Mouse (Mus musculus) thymus, postnatal 25 days (tissue): ENCODE data around the gene Olfr49.
A peak's percentile ranks its signal among the peaks of the same experiment; 100 is the strongest.

ENCODE experiments used
- DNase-seq: peaks from one replicate; pipeline ENCODE4 v3.0.0; 2022

Olfr49 gene

GRCm38 (mm10) chr14:54260196-54260595 is 24.5 kb downstream of the Olfr49 start:
- no peak for DNase-seq

- no peak for DNase-seq
Observed at GRCm38 (mm10) chr14:54259722-54260085, 25.0 kb downstream of the Olfr49 start.

- peak; percentile 79 for DNase-seq
Observed at GRCm38 (mm10) chr14:54259003-54259721, 25.6 kb downstream of the Olfr49 start.

- no peak for DNase-seq
Observed at GRCm38 (mm10) chr14:54258131-54258670, 26.5 kb downstream of the Olfr49 start.

DNA sequence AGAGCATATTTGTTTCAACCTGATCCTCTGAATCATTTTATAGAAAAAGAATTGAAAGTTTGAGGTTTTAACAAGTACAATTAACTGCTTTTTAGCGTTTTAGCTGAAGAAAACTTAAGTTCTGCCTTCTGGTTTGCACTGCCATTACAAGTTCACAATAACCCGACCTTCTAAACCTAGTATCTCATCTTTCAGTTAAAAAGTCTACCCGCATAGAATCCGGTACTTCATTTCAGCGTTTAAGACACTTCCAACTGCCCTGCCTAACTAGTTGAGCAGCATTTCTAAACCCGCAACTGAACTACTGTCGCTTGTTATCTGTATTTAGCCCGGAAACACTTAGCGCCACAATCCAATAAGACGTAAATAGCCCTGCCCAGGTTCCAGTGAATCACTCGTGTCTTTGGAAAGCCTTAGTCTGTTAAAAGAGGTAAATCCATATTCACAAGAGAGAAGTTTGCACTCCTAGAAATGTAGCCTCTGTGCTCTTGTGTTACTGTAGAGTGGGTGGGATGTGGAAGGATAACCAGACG is 30.0 kb downstream of the Olfr49 start:
- no peak for DNase-seq

DNA sequence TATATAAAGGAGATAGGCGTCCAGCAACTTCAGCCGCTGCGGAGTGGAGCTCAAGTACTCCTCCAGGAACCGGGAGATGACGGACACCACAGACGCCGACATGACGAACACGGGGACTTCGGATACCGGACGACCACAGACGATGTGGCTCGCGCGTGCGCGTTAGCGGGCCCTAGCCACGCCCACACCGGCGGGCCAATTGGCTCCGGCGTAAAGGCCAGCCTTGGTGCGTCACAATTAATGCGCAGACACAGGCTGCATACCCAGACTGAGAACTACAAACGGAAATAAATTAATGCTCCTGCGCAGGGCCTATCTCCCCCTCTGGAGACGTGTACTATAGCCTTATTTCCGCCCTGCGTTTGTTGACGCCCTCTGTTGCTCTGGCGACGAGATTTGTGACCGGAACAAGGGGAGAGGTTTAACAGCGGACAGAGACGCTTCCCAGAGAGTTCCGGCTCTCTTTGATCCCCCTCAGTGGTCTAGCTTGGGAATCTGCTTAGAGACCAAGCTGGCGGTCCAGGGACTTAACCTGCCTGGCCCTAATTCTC is 30.9 kb downstream of the Olfr49 start, which contains the start of the genes Dad1 and Abhd4:
TSS of gene Dad1 (minus strand) at position 364 of the 551 bp plus-strand sequence.
TSS of gene Abhd4 (plus strand) at position 448 of the 551 bp plus-strand sequence.
- DNase-seq, result peak; percentile 95

- no peak for DNase-seq
Observed at GRCm38 (mm10) chr14:54250122-54250521, 34.6 kb downstream of the Olfr49 start.

GRCm38 (mm10) chr14:54249326-54249725 is 35.4 kb downstream of the Olfr49 start:
- DNase-seq, result no peak

DNA sequence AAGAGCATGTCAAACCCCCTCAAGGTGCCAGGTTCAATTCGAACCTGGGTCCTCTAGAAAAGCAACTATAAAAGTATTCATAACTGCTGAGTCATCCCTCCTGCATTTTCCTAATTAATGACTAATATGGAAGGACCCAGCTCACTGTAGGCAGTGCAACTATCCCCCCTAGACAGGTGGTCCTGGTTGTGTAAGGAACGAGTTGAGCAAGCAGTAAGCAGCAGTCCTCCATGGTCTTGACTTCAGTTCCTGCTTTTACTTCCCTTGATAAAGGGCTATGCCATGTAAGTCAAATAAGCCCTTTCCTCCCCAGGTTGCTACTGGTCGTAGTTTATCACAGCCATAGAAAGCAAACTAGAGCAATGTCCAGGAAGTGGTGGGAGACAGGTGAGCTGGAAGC is 38.5 kb downstream of the Olfr49 start:
- no peak for DNase-seq

- no peak for DNase-seq
Observed at GRCm38 (mm10) chr14:54244183-54244582, 40.6 kb downstream of the Olfr49 start.

DNA sequence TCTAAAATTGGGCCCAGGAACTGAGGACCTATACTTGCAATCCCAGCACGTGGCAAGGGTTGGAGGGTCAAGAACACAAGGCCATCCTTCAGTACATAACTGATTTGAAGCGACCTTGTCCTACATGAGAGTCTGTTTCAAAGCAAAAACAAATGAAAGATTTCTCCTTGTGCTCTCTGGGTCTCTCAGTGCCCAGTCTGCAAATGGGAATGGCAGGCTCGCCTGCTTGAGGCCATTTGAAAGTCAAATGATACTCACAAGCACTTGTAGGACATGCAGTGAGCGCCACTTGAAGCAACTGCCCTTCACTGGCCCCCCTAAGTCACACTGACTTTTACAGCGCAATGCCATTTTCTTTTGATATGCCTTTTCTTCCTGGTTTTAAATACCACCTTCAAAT is 44.2 kb downstream of the Olfr49 start:
- no peak for DNase-seq

DNA sequence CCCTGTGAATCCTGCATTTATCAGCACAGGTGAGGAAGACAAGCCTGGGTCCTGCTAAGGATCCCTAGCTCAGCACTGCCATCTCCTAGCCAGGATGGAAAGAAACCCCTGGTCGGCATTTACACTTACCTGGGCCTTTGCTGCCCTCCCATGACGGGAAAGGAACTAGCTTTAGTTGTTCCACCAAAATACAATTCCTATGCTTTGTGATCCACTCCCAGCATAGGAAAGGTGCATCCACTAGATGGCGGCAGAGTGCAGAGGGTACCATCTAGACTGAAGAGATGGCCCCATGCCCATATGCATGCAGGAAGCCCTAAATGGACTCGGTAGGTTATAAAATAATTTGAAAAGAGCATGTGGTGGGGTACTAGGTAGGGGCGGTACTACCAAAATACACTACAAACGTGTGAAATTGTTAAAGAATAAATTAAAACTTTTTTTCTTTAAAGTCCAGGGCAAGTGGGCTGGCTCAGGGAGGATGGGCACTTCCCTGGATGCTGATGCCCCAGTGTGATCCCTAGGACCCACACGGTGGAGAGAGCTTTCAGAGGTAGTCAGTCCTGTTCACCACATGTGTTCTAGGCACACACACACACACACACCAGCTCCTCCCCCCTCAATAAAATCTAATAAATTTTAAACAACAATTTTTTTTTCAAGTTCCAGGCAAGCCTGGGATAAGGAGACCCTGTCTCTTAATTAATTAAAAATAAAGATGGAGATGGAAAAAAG is 45.6 kb downstream of the Olfr49 start:
- peak; percentile 97 for DNase-seq

- DNase-seq, result peak; percentile 55
Observed at GRCm38 (mm10) chr14:54236881-54237280, 47.9 kb downstream of the Olfr49 start.

- DNase-seq, result no peak
Observed at GRCm38 (mm10) chr14:54235825-54236540, 48.8 kb downstream of the Olfr49 start.

DNA sequence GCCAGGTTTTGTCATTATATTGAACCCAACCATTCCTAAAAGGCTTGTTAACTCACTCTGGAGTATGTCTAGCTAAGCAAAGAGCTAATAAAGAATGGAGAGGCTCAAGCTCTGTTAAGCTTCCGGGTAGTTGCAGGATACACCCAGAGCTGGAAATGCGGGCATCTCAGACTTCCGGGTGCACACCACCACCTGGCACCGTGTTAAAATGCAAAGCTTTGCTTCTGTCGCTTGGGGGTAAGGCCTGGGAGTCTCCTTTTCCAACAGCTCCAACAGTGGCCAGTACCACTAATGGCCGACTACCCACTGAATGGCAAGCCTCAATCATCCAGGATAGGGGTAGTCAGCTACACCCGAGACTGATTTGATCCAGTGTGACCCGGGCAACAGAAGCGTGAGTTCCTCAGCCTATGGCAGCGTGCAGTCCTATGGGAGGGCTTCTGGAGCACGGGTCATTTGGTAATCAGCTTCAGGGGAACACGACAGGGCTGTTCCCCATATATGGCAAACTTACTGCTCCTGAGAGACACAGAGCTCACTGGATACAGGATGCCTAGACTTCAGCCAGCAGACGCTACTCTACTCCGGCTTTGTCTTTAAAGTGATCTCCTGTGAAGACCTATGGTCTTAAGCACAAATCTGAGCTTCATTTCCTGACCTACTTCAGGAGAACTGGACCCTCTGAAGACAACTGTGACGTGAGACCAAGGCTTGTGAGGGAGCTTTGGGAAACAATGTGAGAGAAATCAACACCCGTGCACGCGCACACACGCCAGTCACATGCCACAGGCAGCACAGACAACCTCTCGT is 50.3 kb downstream of the Olfr49 start:
- DNase-seq, result peak; percentile 33

DNA sequence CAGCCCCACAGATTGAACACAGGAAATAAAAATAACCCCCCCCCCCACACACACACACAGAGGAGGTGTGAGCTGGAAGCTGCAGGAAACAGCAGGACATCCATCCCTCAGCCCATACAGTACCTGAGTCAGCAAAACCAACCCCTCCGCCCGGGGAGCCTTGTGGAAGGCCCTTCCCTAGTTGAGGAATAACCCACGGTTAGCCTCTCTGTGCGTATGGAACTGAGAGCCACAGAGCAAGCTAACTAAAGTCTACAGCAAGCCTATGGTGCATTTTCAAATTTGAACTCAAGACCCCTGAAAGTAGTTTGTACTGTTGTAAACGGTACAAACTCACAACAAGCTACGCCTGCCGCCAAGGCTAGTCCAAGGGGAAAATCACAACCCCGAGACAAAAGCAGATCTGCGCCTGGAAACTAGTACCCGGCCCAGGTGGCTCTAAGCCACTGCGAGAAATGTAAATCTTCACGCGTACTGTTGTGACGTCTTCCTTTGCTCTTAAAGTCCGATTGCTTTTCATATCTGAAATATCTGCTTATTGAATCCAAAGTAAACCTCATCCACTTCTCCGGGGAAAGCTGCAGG is 51.1 kb downstream of the Olfr49 start:
- no peak for DNase-seq

DNA sequence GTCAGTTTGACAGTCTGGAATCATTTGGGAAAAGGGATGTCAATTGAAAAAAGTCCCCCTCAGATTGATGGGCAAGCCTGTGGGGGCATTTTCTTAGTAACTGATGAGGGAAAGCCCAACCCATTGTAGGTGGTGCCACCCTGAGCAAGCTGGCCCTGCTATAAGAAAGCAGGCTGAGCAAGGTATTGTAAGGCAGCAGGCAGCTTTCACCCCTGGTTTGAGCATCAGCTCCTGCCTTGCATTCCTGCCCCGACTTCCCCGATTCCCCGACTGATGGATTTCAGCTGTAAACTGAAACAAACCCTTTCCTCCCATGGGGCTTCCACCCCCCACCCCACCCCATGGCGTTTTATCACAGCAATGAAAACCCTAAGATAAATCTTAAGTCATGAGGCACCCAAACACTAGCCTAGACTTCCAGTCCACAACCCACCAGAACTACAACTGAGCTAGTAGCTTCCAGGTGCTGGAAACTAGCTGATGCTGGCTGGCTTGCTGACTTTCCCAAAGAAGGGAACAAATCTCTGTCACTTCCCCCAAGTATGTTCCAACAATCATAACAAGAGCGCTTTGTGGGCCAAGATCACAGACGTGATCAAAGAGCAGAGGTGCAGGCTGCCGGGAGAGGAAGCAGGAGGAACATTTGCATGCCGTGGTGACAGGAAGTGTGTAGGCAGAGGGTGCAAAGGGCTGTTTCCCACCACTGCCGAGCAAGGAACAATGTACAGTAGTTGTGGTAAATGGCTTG is 51.8 kb downstream of the Olfr49 start:
- DNase-seq, result peak; percentile 87

DNA sequence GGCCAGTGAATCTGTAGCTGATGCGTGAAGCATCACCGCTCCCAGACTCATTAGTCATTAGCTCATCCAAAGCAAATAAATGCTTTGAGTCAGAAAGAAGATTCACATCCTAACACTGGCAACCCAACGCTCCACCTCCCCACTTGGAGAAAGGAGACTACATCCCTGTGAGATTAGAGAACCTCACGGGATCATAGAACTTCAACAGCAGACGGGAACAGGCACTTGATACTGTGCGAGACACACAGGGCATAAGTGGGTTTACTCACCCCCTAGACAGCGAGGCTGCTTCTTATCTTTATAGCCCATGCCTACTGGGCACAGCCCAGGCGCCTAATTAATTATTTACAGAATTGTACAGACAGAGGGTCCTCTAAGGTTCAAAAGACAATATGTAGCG is 52.6 kb downstream of the Olfr49 start:
- peak; percentile 33 for DNase-seq

- DNase-seq, result peak; percentile 72
Observed at GRCm38 (mm10) chr14:54231176-54231956, 53.4 kb downstream of the Olfr49 start.

GRCm38 (mm10) chr14:54230638-54231150 is 54.0 kb downstream of the Olfr49 start:
- DNase-seq, result peak; percentile 44
